ENCODE assay signal across 8 mouse cellular contexts in the genomic region with DNA sequence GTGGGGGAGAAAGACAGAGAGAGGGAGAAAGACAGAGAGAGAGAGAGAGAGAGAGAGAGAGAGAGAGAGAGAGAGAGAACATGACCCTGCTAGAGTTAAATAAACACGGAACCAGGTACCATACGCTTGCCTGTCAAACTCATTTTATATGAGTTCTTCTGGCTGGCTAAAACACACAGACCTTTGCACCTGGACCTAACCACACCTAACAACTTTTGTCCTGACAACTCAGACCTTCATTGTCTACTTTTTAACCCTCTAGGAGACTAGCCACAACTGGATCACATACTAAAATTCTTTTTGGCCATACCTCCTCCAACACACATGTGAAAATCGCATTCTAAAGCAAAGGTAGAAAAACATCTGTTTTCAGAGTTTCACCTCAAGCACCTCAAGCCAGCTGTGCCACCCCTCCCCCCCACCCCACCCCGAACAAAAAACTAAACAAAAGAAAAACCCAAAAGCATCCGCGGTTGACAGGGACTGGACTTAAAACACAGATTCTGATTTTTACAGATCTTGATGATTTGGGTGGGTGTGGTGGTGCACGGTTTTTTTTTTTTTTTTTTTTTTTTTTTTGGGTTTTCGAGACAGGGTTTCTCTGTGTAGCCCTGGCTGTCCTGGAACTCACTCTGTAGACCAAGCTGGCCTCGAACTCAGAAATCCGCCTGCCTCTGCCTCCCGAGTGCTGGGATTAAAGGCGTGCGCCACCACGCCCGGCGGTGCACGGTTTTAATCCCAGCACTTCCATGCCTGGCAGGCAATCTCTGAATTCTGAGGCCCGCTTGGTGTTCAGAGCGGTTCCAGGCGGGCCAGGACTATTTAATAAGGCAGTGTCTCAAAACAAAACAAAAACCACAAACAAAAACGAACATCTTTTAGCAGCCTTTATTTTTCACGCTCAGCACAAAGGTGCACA. TPM values are rescaled to one million over a fixed set of nuclear protein-coding genes. Genes with fewer than 3 reads are reported as not detected.
DNase-seq lines count a peak whose midpoint lies in the region; ATAC-seq and TF ChIP-seq lines count a peak whose summit lies in the region.

No protein-coding gene starts in this region.

- ATAC-seq in heart, embryonic 12.5 days (ENCODE audit: insufficient number of reproducible peaks, low FRiP score): peak; percentile 7; the same call in 1 of the 2 replicates
- no peak; the same call in 1 of the 2 replicates for ATAC-seq in forebrain, embryonic 16.5 days
- ATAC-seq in liver, postnatal 0 days: peak; percentile 30

- 0 out of 2 replicates have a peak, but pooled peaks have one; percentile 29 for TF ChIP-seq EP300 in liver, postnatal 0 days (IDR thresholded peaks at IDR 0.05; ENCODE audit: low read depth)

- peaks cover 6% of the 10 kb centered on the region for H3K4me1 ChIP-seq in heart, embryonic 12.5 days (replicated peaks)
- H3K4me1 ChIP-seq in E14TG2a.4 (replicated peaks; ENCODE audit: low read depth, low read length): peaks cover 12% of the 10 kb centered on the region
- peaks cover 13% of the 10 kb centered on the region for H3K4me1 ChIP-seq in forebrain, embryonic 16.5 days (replicated peaks; ENCODE audit: control insufficient read depth, insufficient read depth, low read length)
- peaks cover 10% of the 10 kb centered on the region for H3K4me1 ChIP-seq in liver, postnatal 0 days (ENCODE audit: insufficient read depth)

- H3K27me3 ChIP-seq in heart, embryonic 12.5 days (replicated peaks): no peaks in the 10 kb centered on the region
- peaks cover 12% of the 10 kb centered on the region for H3K27me3 ChIP-seq in E14TG2a.4 (ENCODE audit: insufficient read depth, low read length)
- no peaks in the 10 kb centered on the region for H3K27me3 ChIP-seq in forebrain, embryonic 16.5 days (replicated peaks; ENCODE audit: control insufficient read depth, insufficient read depth, low read length)
- no peaks in the 10 kb centered on the region for H3K27me3 ChIP-seq in liver, postnatal 0 days (ENCODE audit: insufficient read depth, low read length)

- no peak for TF ChIP-seq CTCF in E14TG2a.4 (conservative IDR thresholded peaks at IDR 0.05; ENCODE audit: low read length)
- TF ChIP-seq CTCF in liver, postnatal 0 days (IDR thresholded peaks at IDR 0.05; ENCODE audit: low read depth): no peak

- no peak for DNase-seq in heart, postnatal 14 days
- no peak for DNase-seq in liver, postnatal 0 days
- no peak for DNase-seq in layer of hippocampus, postnatal 25 days (ENCODE audit: extremely low spot score in 1 of 2, low spot score in 1 of 2)
- no peak for DNase-seq in cerebellum, adult 8-10 months
- DNase-seq in adrenal gland, postnatal 4 days (ENCODE audit: low spot score in 2 of 2): no peak

- peaks cover 7% of the 10 kb centered on the region for H3K36me3 ChIP-seq in heart, embryonic 12.5 days
- H3K36me3 ChIP-seq in E14TG2a.4 (ENCODE audit: insufficient read depth, low read length): no peaks in the 10 kb centered on the region
- no peaks in the 10 kb centered on the region for H3K36me3 ChIP-seq in forebrain, embryonic 16.5 days (ENCODE audit: control insufficient read depth, insufficient read depth)
- H3K36me3 ChIP-seq in liver, postnatal 0 days (replicated peaks; ENCODE audit: insufficient read depth, low read length): peaks cover 8% of the 10 kb centered on the region; the same call in 1 of the 2 replicates

- no peaks in the 10 kb centered on the region for H3K9me3 ChIP-seq in heart, embryonic 12.5 days (replicated peaks)
- no peaks in the 10 kb centered on the region for H3K9me3 ChIP-seq in E14TG2a.4 (ENCODE audit: low read length)
- no peaks in the 10 kb centered on the region for H3K9me3 ChIP-seq in forebrain, embryonic 16.5 days (ENCODE audit: control insufficient read depth, low read length)
- H3K9me3 ChIP-seq in liver, postnatal 0 days (ENCODE audit: low read length): no peaks in the 10 kb centered on the region

- H3K27ac ChIP-seq in heart, embryonic 12.5 days (ENCODE audit: poor library complexity, severe bottlenecking): peak overlapping the region; percentile 100
- H3K27ac ChIP-seq in forebrain, embryonic 16.5 days (ENCODE audit: low read length): peak overlapping the region; percentile 99
- peak overlapping the region; percentile 100 for H3K27ac ChIP-seq in liver, postnatal 0 days (ENCODE audit: low read depth)

- peak overlapping the region; percentile 99 for H3K9ac ChIP-seq in heart, embryonic 12.5 days
- H3K9ac ChIP-seq in forebrain, embryonic 16.5 days (replicated peaks; ENCODE audit: low read depth, low read length): peak overlapping the region; percentile 100
- H3K9ac ChIP-seq in liver, postnatal 0 days (replicated peaks): peak overlapping the region; percentile 99

- 23% methylated on average over 21 of the region's 22 CpGs for WGBS in heart, embryonic 12.5 days
- 26% methylated on average over 19 of the region's 22 CpGs for WGBS in forebrain, embryonic 16.5 days
- WGBS in liver, postnatal 0 days (ENCODE audit: insufficient replicate concordance): 14% methylated on average over 21 of the region's 22 CpGs

- intact Hi-C loops in heart, postnatal 14 days (cut with DNase I): loop anchor here (5.0 kb wide), 2 partner anchors 221 to 309 kb away; a partner anchor contains a TSS

- peak overlapping the region; percentile 98 for H3K4me3 ChIP-seq in heart, embryonic 12.5 days
- peak overlapping the region; percentile 87 for H3K4me3 ChIP-seq in E14TG2a.4 (replicated peaks; ENCODE audit: low read length)
- peak overlapping the region; percentile 95 for H3K4me3 ChIP-seq in forebrain, embryonic 16.5 days (replicated peaks; ENCODE audit: low read length)
- H3K4me3 ChIP-seq in liver, postnatal 0 days (ENCODE audit: low read depth, low read length): peak overlapping the region; percentile 95

- H3K4me2 ChIP-seq in heart, embryonic 12.5 days: peak overlapping the region; percentile 92
- peak overlapping the region; percentile 68 for H3K4me2 ChIP-seq in forebrain, embryonic 16.5 days (ENCODE audit: low read length)
- peak overlapping the region; percentile 90 for H3K4me2 ChIP-seq in liver, postnatal 0 days (ENCODE audit: low read depth, low read length)

RNA-seq across cellular contexts. Expression of a gene that starts 0.7 kb away (rescaled TPM):
- 20.7 and 21.6 TPM in 2 replicates for polyA plus RNA-seq in heart, embryonic 12.5 days (2016; fragmentation: Nextera tagmentation; extraction: Ambion mirVana)
- total RNA-seq in heart, postnatal 14 days (2021): 10 to 100 TPM; 24.4 to 28.0 TPM
- 22.1 and 24.8 TPM in 2 replicates for polyA plus RNA-seq in forebrain, embryonic 16.5 days (2015; fragmentation: Nextera tagmentation; extraction: Ambion mirVana)
- polyA plus RNA-seq in liver, postnatal 0 days (2015; fragmentation: Nextera tagmentation; extraction: Ambion mirVana): 24.0 and 28.0 TPM in 2 replicates
- 10 to 100 TPM; 46.0 to 48.3 TPM for total RNA-seq in layer of hippocampus, postnatal 25 days (2021)
- 10 to 100 TPM; 38.9 to 39.1 TPM for total RNA-seq in adrenal gland, postnatal 4 days (2021)

RNA-seq across cellular contexts. Expression of a gene that starts 50.6 kb away (rescaled TPM):
- polyA plus RNA-seq in heart, embryonic 12.5 days (2016; fragmentation: Nextera tagmentation; extraction: Ambion mirVana): 63.2 and 63.8 TPM in 2 replicates
- total RNA-seq in heart, postnatal 14 days (2021): 10 to 100 TPM; 47.3 to 52.8 TPM
- 66.8 and 70.1 TPM in 2 replicates for polyA plus RNA-seq in forebrain, embryonic 16.5 days (2015; fragmentation: Nextera tagmentation; extraction: Ambion mirVana)
- polyA plus RNA-seq in liver, postnatal 0 days (2015; fragmentation: Nextera tagmentation; extraction: Ambion mirVana): 32.8 and 34.9 TPM in 2 replicates
- total RNA-seq in layer of hippocampus, postnatal 25 days (2021): 10 to 100 TPM; 83.6 to 97.4 TPM
- 100 to 1,000 TPM in 1 of 2 experiments, 10 to 100 TPM in 1; 92.9 to 102 TPM for total RNA-seq in adrenal gland, postnatal 4 days (2021)

RNA-seq across cellular contexts. Expression of a gene that starts 52.6 kb away (rescaled TPM):
- 15.2 and 17.0 TPM in 2 replicates for polyA plus RNA-seq in heart, embryonic 12.5 days (2016; fragmentation: Nextera tagmentation; extraction: Ambion mirVana)
- 10 to 100 TPM; 73.1 to 80.3 TPM for total RNA-seq in heart, postnatal 14 days (2021)
- polyA plus RNA-seq in forebrain, embryonic 16.5 days (2015; fragmentation: Nextera tagmentation; extraction: Ambion mirVana): 8.4 and 9.4 TPM in 2 replicates
- polyA plus RNA-seq in liver, postnatal 0 days (2015; fragmentation: Nextera tagmentation; extraction: Ambion mirVana): 6.3 and 6.6 TPM in 2 replicates
- total RNA-seq in layer of hippocampus, postnatal 25 days (2021): 10 to 100 TPM; 90.8 to 96.3 TPM
- 10 to 100 TPM; 75.1 to 81.6 TPM for total RNA-seq in adrenal gland, postnatal 4 days (2021)
